Mouse (Mus musculus) 3134 (cell line): ENCODE data around the gene Arf6.
A peak's percentile ranks its signal among the peaks of the same experiment; 100 is the strongest.
"Not testable (repeated sequence)": the region's sequence is repeated elsewhere in the genome, so short reads cannot be mapped to it uniquely, and the experiment has no call there.

ENCODE experiments used
- DNase-seq: peaks from one replicate; pipeline ENCODE4 v3.0.0-alpha.2; 2011; ENCODE audit warnings: low spot score; ENCODE audit not compliant: insufficient read length; ENCODE audit errors: extremely low read depth

Gene Arf6

GRCm38 (mm10) chr12:69373850-69374766, 2.2 kb downstream of the Arf6 start:
- no peak for DNase-seq

- no peak for DNase-seq
Measured at GRCm38 (mm10) chr12:69376132-69376531, 4.2 kb downstream of the Arf6 start.

GRCm38 (mm10) chr12:69377188-69377587, 5.2 kb downstream of the Arf6 start:
- DNase-seq = no peak

GRCm38 (mm10) chr12:69377636-69378035, 5.7 kb downstream of the Arf6 start:
- DNase-seq = not testable (repeated sequence)

- no peak for DNase-seq
Measured at GRCm38 (mm10) chr12:69378558-69379454, 6.9 kb downstream of the Arf6 start.

GRCm38 (mm10) chr12:69382880-69383279, 10.9 kb downstream of the Arf6 start:
- no peak for DNase-seq

- DNase-seq = no peak
Measured at GRCm38 (mm10) chr12:69384606-69385005, 12.7 kb downstream of the Arf6 start.

- peak; percentile 29 for DNase-seq
Measured at GRCm38 (mm10) chr12:69385542-69386280, 13.8 kb downstream of the Arf6 start.

- DNase-seq = not testable (repeated sequence)
Measured at GRCm38 (mm10) chr12:69386281-69386732, 14.4 kb downstream of the Arf6 start.

GRCm38 (mm10) chr12:69388321-69388869, 16.4 kb downstream of the Arf6 start:
- DNase-seq = peak; percentile 82

GRCm38 (mm10) chr12:69389273-69389938, 17.5 kb downstream of the Arf6 start:
- no peak for DNase-seq

- DNase-seq = no peak
Measured at GRCm38 (mm10) chr12:69390000-69390698, 18.2 kb downstream of the Arf6 start.

GRCm38 (mm10) chr12:69393076-69393475, 21.1 kb downstream of the Arf6 start:
- DNase-seq = no peak

GRCm38 (mm10) chr12:69394456-69394855, 22.5 kb downstream of the Arf6 start:
- DNase-seq = no peak

- no peak for DNase-seq
Measured at GRCm38 (mm10) chr12:69400367-69400766, 28.4 kb downstream of the Arf6 start.

- DNase-seq = no peak
Measured at GRCm38 (mm10) chr12:69400871-69401286, 28.9 kb downstream of the Arf6 start.

GRCm38 (mm10) chr12:69402100-69402499, 30.1 kb downstream of the Arf6 start:
- DNase-seq = peak; percentile 49

- no peak for DNase-seq
Measured at GRCm38 (mm10) chr12:69402594-69403167, 30.7 kb downstream of the Arf6 start.

- DNase-seq = peak; percentile 23
Measured at GRCm38 (mm10) chr12:69410767-69411166, 38.8 kb downstream of the Arf6 start.
